Mouse (Mus musculus): ENCODE results near the gene Phactr2. TPM values are rescaled to one million over a fixed set of nuclear protein-coding genes. Genes with fewer than 3 reads are reported as not detected.

Phactr2 gene
- 14.8 and 15.2 TPM in 2 replicates for polyA plus RNA-seq (2012; rRNA removed; ENCODE audit: low replicate concordance)

GRCm38 (mm10) chr10:13473833-13474567 is at the start of gene Phactr2:
TSS of gene Phactr2 (minus strand) at chr10:13474412.

GRCm38 (mm10) chr10:13499331-13499730 is 25.1 kb upstream of the Phactr2 start, which contains the start of gene Fuca2:
TSS of gene Fuca2 (plus strand) at chr10:13499540.

DNA sequence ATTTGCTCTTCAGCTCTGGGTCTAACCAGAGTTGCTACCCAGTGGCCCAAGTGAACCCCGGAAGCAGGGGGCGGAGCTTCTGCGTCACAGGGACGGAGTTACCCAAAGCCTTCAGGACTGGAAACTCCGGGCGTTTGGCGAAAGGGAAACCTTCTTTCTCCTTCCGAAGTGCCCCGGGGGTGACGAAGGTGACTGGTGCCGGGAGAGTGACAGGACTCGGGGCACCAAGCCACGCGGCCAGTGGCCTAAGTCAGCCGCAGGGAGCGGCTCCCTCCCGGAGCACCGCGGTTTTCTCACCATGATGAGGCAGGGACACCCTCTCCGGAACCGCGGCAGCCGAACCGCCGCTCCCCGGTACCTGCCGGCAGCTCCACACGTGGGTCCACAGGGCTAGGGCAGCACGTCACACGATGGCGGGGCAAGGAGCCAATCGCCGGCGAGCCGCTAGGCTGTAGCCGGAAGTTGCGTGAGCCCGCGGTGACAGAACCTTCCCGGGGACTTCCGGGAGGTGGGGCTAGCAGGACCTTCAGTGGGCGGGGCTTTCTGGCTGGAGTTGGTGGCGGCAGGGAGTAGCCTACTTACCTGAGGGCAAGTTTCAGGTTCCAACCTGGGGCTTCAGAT is 281.4 kb downstream of the Phactr2 start, which contains the start of gene Ltv1:
Gene Ltv1 (minus strand): TSS at position 438 of the 621 bp plus-strand sequence.

DNA sequence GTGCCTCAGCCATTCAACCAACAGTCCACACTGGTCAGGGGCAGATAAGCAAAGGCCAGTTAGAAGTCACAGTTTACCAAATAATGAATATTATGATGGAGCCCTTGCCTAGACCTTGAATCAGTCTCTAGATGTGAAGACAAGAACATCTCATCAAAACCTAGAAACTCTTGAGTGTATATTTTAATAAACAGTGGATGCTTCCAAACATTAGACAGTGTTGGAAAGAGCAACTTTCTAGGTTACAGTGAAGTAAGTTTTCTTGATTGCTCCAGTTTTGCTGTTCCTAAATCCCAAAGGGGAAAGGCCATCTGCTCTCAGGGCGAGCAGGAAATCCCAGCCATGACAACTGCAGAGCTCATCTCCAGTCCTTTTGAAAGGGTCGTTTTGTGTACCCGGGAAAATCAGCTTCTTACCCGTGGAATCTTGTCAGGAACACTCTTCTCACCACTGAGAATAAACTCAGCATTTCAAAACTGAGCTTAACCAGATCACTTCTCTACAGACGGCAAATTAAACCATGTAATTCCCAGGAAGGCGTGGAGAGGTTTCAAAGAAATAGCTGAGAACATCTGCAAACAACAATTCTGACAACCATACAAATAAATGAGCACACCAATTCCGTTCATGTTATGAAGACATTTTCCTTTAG is 296.1 kb downstream of the Phactr2 start, which contains the start of gene Zc2hc1b:
Gene Zc2hc1b (minus strand): TSS at position 51 of the 652 bp plus-strand sequence.

Other genes with a start within 250 kb of the Phactr2 start
- gene Fuca2, start 25.1 kb upstream of the Phactr2 start, polyA plus RNA-seq (2012; rRNA removed; ENCODE audit: low replicate concordance) = 11.4 and 19.7 TPM in 2 replicates
- gene Adat2, start 78.5 kb upstream of the Phactr2 start, polyA plus RNA-seq (2012; rRNA removed; ENCODE audit: low replicate concordance) = 3.6 and 5.2 TPM in 2 replicates
- 15.2 and 26.4 TPM in 2 replicates for gene Pex3, start 78.7 kb upstream of the Phactr2 start, polyA plus RNA-seq (2012; rRNA removed; ENCODE audit: low replicate concordance)

Measured in subcutaneous adipose tissue, adult 2 months (tissue).